Mouse (Mus musculus) mature B cell (primary cell): Measurements from ENCODE around the gene Cdyl2.

ENCODE experiments used
- in situ Hi-C: fragments of 300-500 bp; cut with MboI; formaldehyde crosslinking; loops from 2 replicates; pipeline ENCODE4 v1.14.3; 2019

Gene Cdyl2

DNA sequence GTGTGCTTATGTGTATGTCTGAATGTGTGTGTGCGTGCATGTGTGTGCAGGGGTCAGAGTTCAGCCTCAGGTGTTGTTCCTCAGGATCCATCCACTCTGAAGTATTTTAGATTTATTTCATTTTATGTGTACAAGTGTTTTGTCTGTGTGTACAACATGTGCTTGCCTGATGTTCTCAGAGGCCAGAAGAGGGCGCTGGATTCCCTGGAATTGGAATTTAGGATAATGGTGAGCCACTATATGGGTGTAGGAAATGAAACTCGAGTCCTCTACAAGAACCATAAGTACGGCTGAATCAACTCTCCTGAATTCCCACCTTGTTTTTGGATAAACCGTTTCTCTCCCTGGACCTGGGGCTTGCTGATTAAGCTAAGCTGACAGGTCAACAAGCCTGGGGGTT lies 61.2 kb downstream of the Cdyl2 start:
- in situ Hi-C loops, result no loop called here

DNA sequence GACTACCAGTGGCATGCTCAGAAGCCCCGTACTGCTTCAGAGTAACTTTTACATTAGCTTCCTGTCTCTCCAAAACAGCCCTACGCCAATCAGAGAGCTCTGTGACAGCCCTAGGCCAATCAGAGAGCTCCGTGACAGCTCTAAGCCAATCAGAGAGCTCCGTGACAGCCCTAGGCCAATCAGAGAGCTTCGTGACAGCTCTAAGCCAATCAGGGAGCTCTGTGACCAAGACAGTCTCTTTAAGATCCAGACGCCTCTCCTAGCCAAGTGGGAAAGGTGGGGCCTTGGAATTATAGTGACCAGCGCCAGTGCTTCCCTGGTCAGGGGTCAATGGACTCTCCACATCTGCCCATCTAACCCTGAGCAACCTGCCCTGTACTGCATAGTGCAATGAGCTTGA lies 62.2 kb downstream of the Cdyl2 start:
- in situ Hi-C loops, result no loop called here

DNA sequence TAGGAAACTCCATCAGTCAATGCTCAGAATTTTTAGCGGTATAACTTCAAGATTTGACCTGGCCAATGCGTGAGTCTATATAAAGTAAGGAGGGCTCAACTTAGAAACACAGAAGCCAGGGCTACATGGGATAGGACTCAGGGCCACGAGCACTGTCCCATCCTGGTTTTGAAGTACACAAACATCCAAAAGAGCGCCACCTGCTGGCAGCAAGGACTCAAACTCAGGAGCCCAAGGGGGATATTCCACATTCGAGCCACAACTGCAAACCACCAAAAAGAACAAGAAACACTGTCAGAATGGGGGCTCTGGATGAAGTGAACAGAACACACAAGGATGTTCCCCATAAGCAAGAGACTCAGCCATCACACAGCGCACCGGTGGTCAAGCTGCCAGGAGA lies 63.8 kb downstream of the Cdyl2 start:
- in situ Hi-C loops, result no loop called here

DNA sequence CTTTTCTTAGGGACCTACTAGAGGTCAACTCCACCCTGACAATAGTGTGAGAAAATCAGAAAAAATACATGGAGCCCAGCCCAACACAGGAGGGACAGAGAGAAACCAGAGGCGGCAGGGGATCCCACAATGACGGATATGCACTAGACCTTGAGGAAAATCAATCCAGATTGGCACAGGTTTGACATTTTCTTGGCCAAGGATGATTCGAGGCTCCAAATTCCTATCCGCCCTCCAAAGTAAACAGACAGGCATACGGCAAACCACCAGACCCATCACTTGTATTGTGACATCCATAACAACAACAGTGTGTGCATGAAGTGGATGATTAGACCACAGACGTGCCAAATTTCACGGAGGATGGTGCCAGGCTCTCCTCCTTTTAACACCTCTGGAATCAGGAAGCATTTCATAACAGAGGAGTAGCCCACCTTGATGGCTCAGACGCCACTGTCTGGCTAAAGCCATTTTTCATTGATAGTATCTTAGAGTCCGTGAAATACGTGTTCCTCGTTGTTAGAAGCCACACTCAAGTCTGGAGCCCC lies 65.9 kb downstream of the Cdyl2 start:
- in situ Hi-C loops, result no loop called here

DNA sequence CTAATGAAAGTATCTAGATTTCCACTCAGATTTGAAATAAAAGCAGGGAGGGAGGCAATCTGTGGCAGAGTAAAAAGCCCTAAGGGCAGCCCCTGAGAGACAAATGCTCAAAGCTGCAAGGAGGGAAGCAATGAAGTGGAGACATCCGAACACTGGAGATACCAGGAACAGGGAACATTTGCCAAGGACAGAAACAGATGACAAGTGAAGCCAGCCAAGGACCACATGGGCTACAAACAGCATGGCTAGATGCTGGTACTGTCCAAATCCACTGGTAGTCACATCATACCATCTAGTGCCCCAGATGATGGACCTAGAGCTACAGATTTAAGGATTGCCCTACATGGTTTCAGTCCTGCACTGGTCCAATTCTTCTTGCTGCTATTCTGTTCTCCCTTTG lies 71.3 kb downstream of the Cdyl2 start:
- in situ Hi-C loops, result no loop called here

DNA sequence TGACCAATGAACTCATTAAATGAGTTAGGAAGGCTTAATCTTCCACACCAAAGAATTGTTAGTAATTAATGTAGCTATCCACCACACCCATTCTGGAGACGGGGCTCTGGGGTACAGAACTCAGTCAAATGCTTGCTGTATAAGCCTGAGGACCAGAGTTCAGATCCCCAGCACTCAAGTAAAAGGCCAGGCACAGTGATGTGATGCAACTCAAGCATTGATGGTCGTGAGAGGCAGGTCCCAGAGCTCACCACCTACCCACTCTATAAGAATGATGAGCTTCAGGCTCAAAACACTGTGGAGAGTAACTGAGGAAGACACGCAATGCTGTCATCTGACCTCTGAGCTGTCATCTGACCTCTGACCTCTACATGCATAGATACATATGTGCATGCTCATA lies 76.0 kb downstream of the Cdyl2 start:
- in situ Hi-C loops, result no loop called here

DNA sequence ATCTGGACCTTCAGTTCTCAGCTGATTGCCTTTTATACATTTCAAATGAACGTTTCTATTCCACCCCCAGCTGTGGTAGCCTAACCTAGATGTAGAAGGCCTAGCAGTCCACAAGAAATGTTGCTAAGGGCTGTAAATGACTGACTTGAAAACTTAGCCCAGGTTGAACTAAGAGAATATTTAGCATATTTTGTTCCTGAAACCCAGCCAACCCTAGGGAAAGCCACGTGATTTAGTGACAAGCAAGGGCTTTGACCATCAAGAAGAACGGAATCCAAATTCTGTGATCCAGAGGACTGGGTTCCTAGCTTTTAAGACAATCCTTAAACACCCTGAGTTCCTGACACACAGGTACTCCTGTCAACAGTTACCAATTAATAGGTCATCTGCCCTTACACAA lies 77.9 kb downstream of the Cdyl2 start:
- in situ Hi-C loops, result no loop called here

DNA sequence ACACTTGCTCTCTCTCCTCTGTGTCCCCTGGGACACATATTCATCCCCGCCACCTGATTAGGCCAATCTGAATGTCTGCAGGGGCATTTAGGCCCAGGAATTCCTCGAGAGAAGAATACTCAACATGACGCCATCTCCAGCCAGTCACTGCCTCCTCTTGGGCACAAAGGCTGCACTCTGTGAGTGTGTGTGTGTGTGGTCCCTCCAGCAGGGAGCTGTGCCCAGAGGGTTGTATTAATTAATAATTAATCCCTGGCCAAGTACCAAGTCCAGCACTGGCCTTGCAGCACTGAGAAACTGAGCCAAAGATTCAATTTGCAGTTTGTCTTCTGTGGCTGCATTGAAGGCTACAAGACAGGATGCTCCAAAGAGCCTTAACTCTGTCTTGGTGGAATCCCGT lies 79.8 kb downstream of the Cdyl2 start:
- in situ Hi-C loops, result no loop called here

DNA sequence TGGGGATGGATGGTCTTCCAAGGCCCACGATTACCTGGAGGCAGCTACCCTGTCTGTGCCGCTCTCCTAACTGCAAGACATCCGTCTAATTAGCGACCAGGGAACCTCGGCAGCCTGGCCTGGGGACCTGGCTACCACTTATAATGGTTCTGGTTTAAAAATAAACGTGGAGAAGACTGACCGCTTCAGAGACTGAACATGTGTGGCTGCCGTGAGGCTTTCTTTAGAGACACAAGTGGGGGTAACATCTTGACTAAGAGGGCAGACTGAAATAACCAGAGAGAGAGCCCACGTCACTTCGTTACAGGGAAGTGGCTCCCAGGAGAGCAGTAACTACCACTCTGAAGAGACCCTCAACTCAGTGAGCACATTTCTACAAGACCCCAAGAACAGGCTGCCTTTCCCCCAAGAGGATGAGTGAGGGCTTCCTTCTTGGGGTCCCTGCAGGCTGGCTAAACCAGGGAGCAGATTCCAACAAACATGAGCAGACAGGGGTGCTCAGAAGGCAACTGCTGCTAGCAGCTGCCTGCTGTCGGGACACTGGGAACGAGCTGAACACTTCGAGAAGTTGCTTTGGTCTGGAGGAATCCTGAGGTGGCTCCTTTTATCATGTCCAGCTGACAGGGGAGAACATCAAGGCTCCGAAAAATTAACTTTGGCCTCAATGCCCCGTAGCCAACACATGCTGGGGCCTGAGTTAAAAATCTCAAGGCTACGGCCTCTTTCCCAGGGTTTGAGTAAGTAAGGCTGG lies 82.6 kb downstream of the Cdyl2 start:
- in situ Hi-C loops, result no loop called here

DNA sequence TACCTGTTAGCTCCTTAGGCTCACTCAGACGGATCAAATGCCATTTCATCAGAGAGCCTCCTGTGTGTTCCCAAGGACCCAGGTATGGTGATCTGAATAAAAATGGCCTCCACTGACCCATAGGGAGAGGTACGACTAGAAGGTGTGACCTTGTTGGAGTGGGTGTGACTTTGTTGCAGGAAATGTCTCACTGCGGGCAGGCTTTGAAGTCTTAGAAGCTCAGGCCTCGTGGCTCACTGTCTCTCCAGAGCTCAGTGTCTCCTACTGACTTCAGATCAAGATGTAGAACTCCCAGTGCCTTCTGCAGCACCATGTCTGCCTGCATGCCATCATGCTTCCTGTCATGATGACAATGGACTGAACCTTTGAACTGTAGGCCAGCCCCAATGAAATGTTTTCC lies 87.4 kb downstream of the Cdyl2 start:
- in situ Hi-C loops, result no loop called here

DNA sequence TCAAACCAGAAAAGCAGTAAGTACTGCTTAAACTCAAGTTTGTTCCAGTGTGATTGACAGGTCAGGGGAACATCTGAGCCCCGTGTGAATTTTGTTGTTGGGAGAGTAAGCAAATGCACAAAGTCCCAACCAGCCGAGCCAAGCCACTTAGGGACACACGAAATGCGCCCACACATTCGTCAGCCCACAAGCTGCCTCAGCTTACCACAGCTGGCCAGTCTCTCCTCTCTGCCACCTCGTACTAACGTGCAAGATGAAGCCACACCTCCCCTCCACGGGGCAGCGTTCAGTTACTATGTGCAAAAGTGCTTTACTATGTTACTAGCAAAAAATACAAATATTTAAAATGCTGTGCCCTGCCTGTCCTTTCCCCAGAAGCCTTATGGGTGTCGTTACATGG lies 91.9 kb downstream of the Cdyl2 start:
- in situ Hi-C loops, result no loop called here

DNA sequence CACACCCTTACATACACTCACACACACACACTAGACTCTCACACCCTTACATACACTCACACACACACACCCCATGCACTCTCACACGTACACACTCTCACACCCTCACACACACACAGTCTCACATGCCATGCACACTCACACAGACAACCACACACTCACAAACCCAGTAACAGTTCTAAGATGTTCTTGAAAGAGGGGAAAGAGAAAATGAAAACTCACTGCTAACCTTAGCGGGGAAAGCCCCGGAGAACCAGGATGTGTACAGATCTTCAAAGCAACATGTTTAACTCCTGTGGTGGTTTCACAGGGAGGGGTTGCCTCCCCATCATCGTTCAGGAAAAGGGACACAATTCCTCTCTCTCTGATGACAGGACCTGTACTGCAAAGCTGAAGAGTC lies 94.8 kb downstream of the Cdyl2 start:
- in situ Hi-C loops, result no loop called here

DNA sequence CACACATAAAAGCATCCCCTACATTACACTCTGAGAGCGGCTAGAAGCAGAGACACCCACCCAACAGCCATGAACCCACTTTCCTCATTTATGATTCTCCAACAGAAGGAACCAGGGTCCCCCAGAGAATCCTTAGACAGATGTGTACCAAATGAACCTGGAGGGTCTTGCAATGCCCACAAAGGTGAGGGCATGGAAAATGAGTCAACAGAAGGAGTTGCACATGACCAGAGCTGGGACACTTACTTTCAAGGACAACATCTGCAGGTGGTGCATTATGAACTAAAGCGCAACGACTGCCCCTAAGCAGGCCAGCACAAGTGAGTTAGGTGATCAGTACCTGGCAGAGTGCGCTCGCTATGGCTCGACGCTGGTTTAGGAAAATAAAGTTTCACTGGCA lies 95.6 kb downstream of the Cdyl2 start:
- in situ Hi-C loops, result no loop called here

DNA sequence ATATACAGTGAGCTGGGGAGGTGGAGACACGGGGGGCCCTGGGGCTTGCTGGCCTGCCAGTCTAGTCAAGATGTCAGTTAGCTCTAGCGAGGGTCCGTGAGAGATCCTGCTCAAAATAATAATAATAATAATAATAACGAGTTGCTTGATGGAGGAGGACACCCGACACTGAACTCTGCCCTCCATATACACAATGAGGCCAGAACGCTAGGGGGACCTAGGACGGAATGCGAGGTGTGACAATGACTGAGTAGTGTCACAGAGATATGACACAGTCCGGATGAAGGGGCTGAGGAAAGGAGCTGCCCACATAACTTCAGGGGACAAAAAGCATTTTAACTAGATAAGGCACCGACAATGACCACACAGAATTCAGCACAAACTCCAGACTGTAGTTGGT lies 96.4 kb downstream of the Cdyl2 start:
- in situ Hi-C loops, result no loop called here

DNA sequence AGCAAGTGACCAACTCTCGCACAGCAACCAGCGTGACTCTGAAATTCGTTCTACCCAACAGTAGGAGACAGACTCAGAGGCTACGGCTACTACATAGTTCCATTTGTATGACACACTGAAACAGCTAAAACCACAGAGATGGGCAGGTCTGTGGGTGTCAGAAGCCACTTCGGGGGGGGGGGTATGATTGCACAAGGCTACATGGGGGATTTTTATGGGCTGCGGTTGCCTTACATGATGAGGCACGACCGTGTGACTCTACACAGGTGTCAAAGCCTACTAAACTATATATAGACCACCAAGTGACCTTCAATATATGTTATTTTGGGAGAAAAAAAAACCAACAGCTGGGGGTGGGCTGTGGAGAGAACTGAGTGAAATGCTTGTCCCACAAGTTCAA lies 96.8 kb downstream of the Cdyl2 start:
- in situ Hi-C loops, result no loop called here

DNA sequence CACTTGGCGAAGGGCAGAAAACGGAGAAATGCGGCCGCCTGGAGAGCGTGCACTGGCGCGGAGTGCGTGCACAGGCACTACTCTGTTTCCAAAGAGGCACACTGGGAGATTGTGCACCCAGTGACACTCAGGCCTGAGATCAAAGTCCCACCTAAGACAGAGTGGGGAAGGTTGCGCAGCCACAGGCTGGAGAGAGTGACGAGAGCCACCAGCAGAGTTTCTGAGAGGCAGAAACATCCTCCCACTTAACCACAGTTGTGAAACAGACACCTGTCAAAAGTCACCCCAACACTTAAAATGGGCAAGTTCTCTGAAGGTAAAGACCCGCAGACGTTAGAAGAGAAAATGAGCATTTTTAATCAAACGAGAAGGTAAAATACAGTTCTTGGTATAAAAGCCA lies 97.5 kb downstream of the Cdyl2 start:
- in situ Hi-C loops, result no loop called here

DNA sequence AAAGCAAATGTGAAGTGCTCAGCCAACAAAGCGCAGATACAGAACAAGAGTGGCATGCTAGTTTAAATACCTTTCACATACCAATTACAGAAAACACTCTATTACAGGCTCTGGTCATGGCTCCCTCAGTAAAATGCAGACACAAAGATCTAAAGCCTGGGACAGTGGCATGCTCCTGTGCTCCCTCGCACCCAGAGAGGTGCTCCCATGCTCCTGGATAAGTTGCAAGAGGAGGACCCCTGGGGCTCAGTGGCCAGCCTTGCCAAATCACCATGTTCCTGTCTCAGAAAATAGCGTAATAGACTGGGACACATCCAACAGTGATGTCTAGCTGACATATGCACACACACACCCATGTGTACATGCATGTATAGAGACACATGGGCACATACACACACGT lies 98.4 kb downstream of the Cdyl2 start:
- in situ Hi-C loops, result no loop called here

DNA sequence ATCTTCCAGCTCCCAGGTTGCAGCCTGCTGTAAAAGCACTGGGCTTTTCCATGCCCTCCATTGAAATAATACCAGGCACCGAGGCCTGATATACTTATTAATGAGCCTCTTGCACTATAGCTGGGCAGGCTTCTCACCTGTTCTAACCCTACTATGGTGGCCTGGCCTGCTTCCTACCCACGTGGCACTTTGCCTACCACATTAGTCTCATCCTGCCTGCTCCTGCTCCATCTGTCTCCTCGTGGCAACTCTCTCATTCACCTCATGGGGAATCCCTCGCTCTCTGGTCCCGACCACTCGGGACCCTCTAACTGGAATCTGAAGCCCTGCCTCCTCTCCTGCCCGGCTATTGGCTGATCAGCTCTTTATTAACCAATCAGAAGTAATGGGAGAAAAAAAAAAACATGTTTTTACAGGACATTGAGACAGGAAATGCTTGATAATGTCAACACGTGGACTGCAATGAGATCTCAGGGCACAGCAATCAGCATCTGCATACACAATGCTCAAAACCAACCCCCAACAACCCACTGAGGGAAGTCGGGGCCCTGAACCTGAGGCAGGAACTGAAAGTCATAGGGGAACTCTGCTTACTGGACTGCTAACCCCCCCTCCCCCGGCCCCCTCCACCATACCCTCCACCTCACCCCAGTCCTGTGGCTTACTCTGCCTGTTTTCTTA lies 99.2 kb downstream of the Cdyl2 start:
- in situ Hi-C loops, result no loop called here

DNA sequence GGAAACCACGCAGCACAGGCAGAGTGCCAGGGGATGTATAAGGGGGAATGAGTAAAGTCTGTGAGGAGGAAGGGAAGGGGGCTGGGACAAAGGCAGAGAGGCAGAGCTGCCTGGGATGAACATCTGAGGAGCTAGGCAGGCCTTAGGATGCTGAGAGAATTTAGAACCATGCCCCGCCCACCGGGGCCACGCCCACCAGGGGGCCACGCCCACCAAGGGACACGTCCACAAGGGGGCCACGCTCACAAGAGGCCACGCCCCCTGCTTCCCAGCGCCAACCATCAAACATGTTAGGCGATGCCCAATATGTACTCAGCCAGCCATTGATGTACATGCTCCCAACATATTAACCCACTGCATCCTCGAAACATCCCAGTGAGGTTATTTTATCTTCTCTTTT lies 102.7 kb downstream of the Cdyl2 start:
- in situ Hi-C loops, result no loop called here

DNA sequence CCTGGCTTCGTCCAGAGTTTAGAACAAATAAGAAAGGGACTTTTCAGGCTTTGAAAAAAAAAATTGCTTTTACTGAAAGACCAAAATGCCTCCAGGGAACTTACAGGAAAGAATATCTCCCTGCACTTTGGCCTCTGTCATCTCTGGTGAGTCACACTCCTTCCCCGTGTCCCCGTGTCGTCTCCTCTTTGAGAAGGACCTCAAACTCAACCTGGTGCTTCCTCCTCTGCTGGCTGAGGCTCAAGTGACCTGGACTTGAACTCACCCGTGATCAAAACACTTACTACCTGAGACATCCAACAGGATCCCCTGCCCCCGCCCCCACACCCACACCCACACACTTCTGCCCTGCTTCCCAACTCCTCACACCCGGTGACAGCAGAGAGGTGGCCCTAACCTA lies 103.8 kb downstream of the Cdyl2 start:
- in situ Hi-C loops, result no loop called here

DNA sequence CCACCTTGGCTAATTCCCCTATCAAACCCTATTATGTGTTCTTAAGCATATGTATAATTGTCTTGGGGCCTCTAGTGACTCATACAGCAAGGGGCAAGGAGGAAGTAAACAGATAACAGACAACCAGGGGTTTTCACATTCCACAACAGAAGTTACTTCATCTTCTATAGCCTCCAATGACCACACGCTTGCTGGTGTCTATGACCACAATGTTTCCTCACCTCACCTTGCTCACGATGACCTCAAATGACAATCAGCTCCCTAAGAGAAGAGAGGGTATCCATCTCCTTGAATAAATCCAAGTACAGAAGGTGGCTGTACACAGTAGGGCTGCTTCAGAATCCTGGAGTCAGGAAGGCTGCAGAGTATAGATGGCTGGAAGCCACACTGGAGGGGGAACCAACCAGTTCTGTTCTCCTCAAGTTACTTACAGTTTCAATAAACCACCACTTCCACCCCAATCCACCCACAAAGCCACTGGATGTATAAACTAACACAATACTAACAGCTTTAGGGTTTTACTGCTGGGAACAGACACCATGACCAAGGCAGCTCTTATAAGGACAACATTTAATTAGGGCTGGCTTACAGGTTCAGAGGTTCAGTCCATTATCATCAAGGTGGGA lies 104.8 kb downstream of the Cdyl2 start:
- in situ Hi-C loops, result no loop called here

DNA sequence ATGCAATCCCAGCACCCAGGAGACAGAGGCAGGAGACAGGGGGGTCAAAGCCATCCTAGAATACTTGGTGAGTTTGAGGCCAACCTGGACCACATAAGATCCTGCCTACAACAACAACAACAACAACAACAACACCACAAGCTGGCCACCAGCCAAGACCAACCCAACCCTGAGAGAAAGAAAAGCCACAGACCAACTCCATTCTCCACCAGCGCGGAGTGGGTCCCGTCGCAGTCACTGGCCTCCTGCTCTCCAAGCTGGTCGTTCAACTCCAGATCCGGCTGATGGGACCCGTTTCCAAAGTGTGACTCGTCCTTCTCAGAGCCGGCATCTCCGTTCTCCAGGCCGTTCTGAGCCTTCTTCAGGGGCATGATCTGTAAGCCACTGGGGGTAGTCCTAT lies 109.2 kb downstream of the Cdyl2 start:
- in situ Hi-C loops, result no loop called here

DNA sequence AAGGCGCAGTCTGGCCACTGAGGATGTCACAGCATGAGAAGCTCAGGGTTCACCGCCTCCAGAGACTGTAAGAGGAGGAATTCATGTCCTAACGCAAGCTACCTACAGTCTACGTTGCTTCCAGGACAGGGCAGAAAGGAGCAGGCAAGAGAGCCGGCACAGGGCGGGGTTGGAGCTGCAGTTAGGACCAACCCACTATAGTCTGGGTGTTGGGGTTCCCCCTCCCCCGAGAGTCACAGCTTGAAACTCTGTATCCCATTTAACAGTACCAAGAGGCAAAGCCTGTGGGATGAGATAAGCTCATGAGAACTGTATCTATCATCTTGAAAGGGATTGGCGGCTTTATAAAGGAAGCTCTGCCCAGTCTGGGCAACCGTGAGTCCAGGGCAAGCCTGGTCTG lies 110.5 kb downstream of the Cdyl2 start:
- in situ Hi-C loops, result no loop called here
